Mouse (Mus musculus) cerebellum, adult 9-10 months (tissue): ENCODE measurements at regions not wholly inside any gene's neighbourhood (a gene's known extent, or its start where the extent isn't known, plus 50 kb on each side); places are given as distances from the start of the nearest gene placed in this dataset.

ENCODE experiments used
- DNase-seq: peaks from one replicate; pipeline ENCODE4 v3.0.0; 2022

DNA sequence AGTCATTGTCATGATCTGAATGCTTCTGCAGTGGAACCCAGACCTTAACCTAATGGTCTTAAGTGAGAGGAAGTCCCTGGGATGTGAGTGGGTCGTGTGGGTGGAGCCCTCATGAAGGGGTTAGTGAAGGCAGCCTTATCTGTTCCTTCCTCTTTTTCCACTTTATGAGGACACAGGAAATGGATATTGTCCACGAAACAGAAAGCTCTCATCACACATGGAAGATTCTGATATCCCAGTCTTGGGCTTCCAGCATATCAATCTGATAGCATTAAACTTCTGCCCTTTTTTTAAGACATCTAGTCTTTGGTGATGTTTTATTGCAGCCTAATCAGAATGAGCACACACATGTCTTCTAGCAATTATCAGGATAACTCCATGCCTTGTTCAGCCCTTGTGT is 164.0 kb downstream of the Mex3b start:
- DNase-seq: no peak

DNA sequence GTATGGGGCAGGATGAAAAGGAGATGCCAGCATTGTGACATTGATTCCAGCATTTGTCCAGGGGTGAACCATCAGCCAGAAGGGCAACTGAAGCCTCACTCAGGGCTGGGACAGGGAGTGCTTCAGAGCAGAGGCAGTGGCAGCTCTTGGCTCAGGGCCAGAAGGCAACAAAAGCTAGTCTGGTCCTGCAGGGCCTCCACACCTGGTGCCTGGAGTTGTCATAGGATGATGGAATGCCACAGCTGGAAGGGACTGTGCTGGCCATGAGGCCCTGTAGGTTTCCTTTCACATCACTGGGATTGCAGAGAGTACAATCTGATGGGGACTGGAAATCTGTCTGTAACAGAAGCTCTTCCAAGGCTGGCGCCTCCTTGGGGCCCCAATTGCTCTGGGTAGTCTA is 164.9 kb downstream of the Mex3b start:
- DNase-seq: no peak

DNA sequence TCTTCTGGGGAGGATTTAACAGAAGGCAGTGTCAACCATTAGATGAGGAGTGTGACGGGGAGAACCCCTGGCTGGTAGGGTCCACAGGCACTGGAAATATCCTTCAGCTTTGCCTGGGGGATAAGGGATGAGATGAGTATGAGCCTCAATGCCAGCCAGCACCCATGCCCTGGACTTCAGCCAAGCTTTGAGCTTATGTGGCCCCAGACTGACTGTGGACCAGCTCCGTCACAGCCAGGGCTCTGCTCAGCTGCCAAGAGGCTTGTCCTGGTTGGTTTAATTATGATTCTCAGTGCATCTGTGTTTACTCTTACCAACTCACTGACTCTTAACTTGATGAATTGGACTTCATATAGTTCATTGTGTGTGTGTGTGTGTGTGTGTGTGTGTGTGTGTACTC is 165.8 kb downstream of the Mex3b start:
- DNase-seq: no peak

DNA sequence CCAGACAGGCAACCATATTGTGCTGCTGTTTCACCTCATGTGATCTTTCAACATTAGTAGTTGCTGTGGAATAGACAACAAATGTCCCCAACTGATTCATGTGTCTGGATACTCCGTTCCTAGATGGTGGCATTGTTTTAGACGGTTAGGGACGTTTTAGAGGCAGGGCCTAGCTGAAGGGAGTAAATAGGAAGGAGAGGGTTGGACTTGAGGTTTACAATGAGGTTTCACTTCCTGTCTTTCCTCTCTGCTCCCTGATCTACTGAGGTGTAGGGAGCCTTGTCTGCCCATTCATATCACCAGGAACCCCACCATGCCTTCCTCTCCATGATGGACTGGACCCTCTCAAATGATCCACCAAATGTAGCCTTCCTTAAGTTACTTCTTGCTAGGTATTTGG is 168.1 kb downstream of the Mex3b start:
- no peak for DNase-seq

DNA sequence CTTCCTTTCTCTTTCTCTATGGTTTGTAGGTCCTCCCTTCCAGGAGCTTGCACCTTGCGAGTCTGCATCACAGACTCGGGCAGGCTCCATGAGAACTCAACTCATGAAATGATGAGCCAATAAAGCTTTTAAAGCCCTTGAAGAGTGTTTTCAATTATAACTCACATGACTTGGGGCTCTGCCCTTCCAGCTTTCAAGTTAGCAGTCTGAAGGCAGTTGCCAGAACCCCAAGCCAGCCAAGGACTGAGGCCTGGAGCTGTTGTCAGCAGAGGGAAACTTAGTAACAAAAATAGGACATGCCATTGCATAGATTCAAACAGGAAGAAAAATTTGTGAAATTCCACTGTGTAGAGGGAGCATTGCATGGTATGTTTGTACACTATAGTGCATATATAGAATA is 169.3 kb downstream of the Mex3b start:
- no peak for DNase-seq

DNA sequence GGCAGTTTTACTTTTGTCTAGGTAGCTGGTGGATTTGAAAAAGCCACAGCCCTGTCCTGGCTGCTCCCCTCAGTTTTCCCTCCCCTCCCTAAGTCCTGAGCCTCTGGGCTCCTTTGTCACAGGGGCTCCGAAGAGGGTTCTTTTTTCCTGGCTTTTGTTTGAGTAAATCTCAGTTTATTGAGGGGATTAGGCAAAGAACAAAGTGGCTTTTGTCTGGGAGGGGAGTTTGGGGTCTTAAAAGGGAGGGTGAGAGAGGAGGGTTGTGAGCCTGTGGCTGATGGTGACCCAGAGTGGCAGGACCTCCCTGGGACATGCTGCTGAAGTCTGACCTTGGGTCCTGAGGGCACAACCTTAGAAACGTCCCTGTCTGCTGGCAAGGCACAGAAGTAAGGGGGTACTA is 170.0 kb downstream of the Mex3b start:
- no peak for DNase-seq

DNA sequence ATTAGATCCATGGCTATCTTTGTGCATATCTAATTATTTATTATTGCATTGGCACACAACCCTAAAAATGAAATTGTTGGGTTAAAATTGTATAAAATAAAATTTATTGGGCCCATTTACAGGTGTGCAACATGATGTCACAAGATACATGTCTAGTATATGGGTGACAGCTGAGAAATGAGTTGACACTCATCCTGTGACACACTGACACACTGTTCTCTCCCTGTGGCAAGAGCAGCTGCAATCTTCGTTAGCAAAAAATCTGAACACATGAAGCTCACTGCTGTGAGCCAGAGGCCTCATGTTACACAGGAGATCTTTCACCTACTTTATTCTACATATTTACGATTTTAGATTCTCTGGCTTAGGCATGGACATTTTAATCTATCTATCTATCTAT is 170.6 kb downstream of the Mex3b start:
- DNase-seq: no peak

DNA sequence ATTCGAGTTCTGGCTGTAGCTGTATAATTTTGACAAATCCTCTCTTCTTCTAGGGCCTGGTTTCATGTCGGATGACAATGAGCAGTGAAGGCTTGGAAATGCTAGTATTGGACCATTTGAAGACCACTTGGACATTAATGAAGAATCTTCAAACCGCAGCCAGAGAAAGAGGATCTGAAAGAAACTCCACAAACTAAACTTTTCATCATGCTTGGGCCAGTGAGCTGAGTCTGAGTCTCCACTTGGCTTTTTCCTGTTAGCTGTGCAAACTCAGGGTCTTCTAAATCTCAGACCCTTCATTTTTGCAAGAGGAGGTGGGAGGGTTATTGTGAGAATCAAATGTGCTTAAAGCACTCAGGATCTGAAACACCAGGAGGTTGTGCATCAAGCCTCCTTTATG is 176.6 kb downstream of the Mex3b start:
- no peak for DNase-seq

DNA sequence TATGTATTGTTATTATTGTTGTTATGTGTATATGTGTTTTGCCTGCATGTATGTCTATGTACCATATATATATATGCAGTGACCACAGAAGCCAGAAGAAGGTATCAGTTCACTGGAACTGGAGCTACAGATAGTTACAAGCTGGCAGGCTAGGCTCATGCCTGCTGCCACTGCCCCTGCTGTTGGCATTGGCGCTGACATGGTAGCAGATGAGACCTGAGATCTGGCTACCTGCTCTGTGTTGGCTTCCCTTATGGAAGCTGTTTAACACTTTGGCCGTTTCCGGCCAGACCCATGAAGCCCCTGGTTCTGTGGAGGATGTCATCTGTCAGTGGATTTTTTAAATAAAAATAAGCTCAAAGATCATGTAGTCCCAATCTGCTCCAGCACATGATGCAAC is 178.1 kb downstream of the Mex3b start:
- no peak for DNase-seq

DNA sequence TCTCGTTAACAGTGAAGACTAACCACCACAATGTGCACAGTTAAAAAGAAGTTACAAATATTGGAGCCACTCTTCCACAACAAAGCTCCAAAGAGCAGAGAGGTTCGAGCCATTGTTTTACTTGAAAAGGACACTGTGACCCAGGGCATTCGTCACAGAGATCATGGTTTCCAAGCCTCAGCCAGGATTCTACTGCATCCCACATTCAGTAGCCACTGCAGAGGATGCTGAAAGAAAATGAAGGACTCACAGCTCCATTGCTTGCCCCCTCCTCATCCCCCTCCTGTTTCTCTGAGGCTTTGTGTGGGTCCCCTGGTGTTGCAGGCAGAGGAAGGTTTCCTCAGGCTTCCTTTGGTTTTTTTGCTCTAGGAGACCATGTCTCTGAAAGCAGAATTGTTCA is 182.9 kb downstream of the Mex3b start:
- DNase-seq: no peak

DNA sequence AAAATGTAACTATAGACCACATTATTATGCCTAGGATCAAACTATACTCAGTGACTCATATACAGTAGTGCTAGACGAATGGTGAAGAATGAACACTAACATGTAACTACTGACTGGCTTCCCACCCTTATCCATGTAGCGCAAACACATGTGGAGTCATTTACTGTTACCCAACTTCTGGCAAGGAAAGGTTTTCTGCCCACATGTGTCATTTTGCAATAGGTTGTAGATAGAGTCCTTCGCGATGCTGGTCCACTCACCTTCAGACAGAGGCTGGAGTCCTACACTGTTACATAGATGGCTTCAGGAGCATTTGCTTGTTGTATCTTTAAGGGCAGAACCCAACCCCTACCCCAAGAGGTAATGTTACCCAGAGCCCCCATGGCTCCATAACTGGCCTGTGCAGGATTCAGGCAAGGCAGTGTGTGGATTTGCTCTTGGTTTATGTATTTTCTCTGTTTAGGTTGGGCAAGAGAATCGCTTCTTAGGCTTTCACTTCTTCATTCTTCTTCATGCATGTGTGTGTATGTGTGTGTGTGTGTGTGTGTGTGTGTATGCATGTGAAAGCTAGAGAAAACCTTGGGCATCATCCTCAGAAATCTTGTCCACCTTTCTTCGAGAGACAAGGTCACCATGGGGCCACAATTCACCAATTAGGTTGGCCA is 183.8 kb downstream of the Mex3b start:
- DNase-seq: no peak

DNA sequence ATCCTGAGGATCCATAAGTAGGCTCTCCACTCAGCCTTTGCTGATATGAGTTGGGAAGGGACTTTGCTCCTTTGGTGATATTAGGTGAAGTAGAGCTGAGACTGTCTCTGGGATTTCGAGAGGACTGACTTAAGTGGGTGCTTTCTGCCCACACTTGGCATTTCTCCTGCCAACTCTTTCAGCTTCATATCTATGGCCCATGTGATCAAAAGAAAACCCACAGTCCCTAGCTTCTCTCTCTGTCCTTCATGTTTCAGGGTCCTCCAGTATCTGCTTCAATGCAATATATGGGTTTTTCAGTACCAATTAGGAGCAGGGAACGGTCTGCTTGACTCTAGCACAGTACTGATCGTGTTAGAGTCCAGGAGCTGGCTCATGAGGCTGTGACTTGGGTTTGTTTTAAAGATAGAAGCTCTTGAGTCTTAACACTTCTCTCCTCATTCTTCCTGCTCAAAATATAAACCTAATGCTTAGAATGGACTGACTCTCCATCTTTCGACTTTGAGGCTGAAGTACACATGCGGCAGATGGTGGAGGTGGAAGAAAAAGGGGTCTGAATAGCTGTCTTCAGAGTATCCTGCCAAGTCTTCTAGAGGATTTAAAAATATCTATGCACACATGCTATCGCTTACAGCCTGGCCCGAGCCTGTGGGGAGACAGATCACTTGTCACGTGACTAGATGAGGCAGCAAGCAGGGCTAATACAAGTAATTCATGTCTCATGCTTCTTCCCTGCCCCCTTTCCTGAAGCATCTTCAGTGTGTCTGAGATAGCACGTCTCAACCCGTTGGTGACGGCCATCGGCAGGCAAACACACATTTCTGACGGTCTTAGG is 189.2 kb downstream of the Mex3b start:
- DNase-seq: no peak

DNA sequence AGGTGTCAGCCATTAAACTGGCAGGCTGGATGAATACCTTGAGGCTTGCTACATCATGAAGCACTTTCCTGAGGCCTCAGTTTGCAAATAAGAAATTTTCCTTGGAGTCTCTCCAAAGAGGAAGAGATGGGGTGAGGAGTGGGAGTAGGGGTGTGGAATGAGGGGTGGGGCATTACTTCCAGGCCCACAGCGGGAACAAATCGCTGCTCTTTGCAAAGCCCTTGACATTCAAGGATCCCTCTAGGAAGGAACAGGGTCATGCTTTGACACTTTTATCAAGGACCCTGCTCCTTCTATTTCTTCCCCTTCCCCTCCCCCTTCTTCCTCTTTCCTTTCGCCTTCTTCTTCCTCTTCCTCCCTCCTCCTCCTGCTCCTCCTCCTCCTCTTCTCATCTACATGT is 193.2 kb downstream of the Mex3b start:
- DNase-seq: no peak

DNA sequence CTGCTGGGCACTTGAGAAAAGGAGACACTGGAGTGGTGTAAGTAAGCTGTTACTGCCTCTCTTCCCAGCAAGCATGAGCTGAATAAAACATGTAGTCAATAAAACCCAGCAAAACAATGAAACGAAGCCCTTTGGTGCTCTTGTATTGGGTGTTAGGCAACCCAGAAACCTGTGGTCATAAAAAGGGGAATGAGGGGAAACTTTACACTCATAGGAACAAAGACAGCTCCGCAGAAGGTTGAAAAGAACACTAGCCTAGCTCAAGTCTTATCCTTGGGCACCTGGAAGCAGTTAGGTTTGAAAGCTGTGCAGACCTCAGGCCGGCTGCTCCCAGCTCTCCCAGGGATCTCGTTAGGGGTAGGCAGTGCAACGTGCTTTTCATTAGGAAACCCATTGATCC is 193.6 kb downstream of the Mex3b start:
- DNase-seq: no peak

DNA sequence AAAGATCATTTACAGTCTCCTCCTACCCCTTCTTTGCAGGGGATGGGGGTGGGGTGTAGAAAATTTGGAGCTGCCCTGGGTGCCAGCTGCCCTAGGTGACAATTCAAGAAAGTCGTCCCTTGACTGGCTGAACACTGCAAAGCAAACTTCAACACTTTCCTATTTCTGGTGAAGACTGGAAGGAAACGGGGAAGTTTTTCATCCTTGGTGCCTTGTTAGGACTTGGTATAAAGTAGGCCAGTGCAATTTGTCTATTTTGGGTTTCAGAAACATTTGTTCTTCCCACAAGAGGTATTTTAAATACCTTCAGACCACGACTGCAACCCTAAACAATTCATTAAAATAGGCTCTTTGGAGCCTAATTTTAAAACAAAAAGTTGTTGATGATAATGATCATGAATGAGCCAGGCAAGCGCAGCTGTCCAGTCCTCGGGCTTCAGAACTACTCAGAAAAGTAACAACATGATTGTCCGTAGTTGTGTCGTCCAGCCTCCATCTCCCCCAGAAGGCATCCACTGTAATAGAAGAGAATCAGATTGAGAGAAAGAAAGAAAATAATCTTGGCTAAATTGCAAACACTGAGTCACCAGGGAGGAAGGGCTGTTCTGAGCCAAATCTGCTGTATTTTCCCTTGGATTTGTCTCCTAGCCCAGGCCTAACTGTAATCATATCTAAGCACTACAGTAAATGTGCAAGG is 194.2 kb downstream of the Mex3b start:
- no peak for DNase-seq

DNA sequence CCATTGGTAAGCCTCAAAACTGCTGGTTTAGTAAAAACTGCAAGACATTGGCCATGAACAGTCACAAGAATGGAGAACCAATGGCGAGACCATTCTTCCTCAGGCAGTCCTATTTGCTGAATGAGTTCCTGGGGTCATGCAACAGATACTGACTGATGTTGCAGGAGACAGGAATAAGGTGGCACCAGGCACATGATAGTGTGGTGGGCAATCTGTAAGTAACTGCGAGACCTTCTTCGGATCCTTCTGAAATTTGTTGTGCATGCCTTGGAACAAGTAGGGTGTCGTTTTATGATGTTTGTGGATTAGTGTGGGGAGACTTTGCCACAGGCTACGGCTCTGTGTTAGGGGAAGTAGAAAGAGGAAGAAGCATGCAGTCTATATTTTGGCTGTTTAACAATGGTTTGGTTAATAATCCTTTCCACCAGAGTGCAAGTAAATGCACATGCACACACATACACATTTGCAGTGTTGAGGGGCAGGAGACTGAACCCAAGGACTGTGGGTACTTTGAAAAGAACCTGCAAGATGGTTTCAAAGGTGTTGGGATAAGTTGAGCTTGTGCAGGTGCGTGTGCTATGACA is 194.9 kb downstream of the Mex3b start:
- DNase-seq: no peak

DNA sequence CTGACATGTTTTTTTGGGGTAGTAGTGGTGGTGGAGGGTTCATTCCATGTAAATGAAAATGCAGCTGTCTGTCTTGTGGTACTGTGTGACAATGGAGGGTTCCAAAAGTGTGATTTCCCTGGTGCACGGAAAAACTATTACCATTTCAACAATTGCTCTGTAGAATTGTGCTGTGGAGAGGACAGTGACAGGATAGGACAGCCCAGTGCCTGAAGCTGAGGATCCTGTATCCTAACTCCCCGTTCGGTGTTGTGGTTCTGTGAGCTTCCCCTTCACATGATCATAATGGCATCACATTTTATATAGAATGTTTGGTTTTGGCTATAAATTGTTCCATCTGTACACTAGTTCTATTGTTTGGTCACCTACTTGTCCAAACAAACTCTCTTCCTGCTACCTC is 196.4 kb downstream of the Mex3b start:
- DNase-seq: no peak

DNA sequence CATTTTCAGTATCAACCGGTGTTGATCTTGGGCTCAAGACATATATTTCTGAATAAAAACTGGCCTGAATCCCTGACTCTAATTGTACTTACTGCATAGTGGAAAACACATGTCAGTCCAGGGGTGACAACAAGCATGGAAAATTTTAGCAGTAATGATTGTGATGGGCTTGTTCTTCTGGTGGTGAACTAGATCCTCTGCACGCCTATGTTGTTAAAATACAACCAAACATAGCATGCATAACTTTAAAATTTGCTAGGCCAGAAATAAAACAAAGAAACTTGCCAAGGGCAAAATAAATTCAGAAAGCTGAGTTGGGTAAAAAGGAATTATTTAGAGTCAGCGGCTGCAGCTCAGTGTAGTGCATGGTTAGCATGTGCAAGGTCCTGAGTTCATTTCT is 198.2 kb downstream of the Mex3b start:
- DNase-seq: no peak

DNA sequence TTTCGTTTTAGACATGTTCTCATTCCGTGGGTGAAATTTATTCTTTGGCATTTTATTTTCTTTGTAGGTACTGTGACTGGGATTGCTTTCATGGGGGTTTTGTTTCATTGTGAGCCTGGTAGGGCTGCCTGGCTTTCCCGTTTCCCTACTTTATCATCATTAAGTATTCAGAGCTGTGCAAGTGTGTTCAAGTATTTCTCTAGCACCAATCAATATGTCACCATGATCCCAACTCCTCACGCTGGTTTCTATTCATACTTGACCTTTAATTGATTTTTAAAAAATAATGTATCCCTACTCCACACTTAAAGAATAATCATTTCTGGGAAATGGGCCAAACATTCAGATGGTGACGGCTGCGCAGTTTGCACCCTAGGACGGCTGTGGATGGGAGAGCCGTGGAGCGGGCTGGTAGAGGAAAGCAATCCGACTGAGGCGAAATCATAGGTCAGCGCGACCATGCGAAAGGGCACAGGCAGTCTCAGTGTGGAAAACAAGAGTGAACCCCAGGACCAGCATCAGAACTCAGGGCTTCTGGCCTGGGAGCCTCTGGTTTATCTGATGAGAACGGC is 207.4 kb downstream of the Mex3b start:
- no peak for DNase-seq

DNA sequence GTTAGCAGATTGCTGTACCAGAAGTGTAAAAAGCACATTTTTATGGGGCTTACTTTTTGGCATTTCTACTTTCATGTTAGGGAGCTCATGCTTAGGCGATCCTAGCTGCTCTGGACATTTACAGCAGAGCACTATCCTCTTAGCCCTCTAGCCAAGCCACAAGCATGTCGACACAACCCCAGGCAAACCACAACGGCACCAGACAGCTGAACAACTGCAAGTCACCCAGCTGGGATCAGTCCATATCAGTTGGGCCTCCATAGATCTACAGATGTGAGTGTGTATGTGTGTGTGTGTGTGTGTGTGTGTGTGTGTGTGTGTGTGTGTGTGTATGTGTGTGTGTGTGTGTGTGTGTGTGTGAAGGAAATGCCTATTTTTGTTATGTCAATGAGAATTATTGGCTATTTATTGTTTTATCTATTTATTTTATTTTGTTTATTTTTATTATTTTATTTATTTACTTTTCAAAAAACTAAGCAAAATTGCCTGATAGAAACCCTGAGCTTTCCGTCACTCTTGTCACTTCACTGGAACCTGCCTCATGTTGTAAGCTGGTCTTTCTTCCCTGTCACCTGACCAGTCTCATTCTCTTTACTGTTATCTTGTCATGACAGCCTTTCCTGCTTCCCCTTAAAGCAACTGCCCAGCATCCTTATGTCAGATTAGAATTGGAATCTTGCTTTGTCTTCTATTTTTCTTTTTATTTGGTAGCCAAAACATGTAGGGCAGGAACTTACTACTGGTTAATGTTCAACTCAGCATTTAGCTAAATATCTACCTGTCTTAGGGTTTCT is 208.2 kb downstream of the Mex3b start:
- no peak for DNase-seq

DNA sequence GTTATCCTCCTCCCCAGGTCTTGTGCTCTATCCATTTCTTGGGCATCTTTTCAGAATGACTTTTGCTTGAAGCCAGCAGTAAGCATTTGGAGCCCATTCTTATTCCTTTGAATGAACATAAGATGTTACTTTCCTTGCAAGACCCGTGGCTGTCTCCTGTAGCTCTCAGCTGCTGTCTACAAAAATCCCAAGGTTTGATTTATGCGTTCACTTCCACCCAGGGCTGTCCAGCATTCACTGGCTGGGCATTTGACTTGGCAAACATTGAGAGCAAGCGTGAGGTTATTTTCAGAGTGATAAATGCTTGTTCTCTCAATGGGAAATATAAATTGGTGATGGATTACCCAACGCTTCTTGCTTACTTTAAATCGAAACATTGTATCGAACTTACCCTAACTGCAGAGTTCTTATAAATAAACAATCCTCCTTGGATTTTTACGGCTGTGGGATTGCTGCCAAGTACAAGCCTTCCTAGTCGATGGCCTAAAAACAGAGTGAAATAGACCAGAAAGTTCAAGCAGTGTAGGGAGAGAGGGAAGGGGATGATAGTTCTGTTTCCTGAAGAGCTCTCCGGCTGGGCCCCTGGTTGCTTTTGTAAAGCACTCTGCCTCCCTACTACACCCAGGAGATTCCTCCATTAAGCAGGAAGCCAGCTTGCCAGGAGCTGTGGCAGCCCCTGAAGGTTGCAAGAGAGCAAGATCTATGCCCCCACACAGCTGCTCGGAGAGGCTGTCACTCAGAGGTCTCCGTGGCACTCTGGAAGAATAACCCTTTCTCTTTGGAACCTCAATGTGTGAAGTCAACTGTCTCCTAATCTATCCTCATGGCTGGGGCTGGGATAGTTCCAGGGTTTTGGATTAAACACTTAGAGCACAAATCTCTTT is 210.1 kb downstream of the Mex3b start:
- DNase-seq: no peak

DNA sequence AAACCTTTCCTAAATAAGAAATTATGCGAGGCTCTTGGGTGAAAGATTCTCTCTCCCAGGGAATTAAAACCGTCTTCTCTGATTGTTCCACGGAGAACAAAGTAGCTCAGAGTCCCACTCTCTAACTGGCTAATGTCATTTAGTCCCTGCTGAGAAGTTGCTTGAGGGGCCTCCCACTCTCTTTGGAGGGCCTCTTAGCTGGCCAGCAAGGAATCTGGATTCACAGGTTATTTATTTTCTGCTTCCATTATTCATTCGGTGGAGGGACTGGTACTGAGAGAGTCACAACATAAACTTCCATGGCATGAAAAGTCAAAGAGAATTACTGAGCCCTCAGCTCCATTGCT is 210.8 kb downstream of the Mex3b start:
- no peak for DNase-seq
